Mouse (Mus musculus) erythroblast, embryonic 14.5 days (primary cell): ENCODE measurements around the gene Psmd3.
"Not testable (repeated sequence)": the region's sequence is repeated elsewhere in the genome, so short reads cannot be mapped to it uniquely, and the experiment has no call there.

Experiments used
- GATA1 ChIP-seq: IDR thresholded peaks from 2 replicates; pipeline ENCODE4 v1.6.1; 2012; ENCODE audit warnings: low read length, inconsistent platforms, mixed read lengths
- TAL1 ChIP-seq: IDR thresholded peaks from 3 replicates; pipeline ENCODE4 v1.6.1; 2012; ENCODE audit warnings: low read length, inconsistent platforms, mixed read lengths

DNA sequence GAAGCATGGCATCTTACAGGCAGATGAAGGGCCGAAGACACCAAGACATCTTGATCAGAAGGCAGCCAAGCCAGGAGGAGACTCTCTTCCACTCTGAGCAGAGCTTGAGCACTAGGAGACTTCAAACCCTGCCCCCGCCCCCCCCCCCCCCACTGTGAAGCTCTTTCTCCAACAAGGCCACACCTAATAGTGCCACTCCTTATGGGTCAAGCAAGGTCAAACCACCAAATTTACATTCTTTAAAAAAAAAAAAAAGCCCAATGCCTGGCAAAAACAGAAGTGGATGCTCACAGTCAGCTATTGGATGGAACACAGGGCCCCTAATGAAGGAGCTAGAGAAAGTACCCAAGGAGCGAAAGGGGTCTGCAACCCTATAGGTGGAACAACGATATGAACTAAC lies 1.8 kb upstream of the Psmd3 start:
- not testable (repeated sequence) for TF ChIP-seq GATA1, TAL1
